Mouse (Mus musculus) kidney, adult 2 months (tissue): Measurements from ENCODE around the gene Rc3h2.

Source experiments
- CTCF ChIP-seq: fragments of 200-500 bp; conservative IDR thresholded peaks from 2 replicates; pipeline ENCODE4 v1.5.1; 2011; ENCODE audit warnings: low read depth, mild to moderate bottlenecking, control low read depth, low read length, moderate library complexity, mixed read lengths; ENCODE audit not compliant: insufficient read depth, insufficient read length
- POLR2A ChIP-seq: fragments of 200-500 bp; IDR thresholded peaks from one replicate; pipeline ENCODE4 v1.6.1; 2011; ENCODE audit warnings: low read depth, low read length, control low read depth

- TF ChIP-seq POLR2A (no peak), CTCF (no peak)
Measured at GRCm38 (mm10) chr2:37333321-37333720, 89.4 kb downstream of the Rc3h2 start.
